Mouse (Mus musculus) left cerebral cortex, adult 18-20 months (tissue): ENCODE results near the gene Suz12. TPM values are rescaled to one million over a fixed set of nuclear protein-coding genes. Genes with fewer than 3 reads are reported as not detected.
A peak's percentile ranks its signal among the peaks of the same experiment; 100 is the strongest.
"Not testable (repeated sequence)": the region's sequence is repeated elsewhere in the genome, so short reads cannot be mapped to it uniquely, and the experiment has no call there.

Experiments
- DNase-seq, 2 experiments: peaks; one replicate each; pipeline ENCODE4 v3.0.0; 2021 to 2022; ENCODE audit warnings: low spot score in 2 of 2, mixed read lengths in 1 of 2
- long read RNA-seq, 2 experiments: library from polyadenylated mRNA; stranded (forward); transcript quantifications; one replicate each; pipeline ENCODE4 v2.0.0; 2021
- total RNA-seq, 2 experiments: library from RNA; stranded (reverse); gene quantifications; 2 replicates each; pipeline ENCODE4 v1.2.3; 2021

Suz12 gene
- total RNA-seq = 10 to 100 TPM; 34.3 to 37.7 TPM
- long read RNA-seq, experiment 1, full-length matches to known transcripts = 15 of 23 reads
- long read RNA-seq, experiment 1, partial matches to known transcripts = 3 of 23 reads
- long read RNA-seq, experiment 1, other reads (novel, unspliced or antisense) = 5 of 23 reads
- long read RNA-seq, experiment 2, full-length matches to known transcripts = 10 of 14 reads
- long read RNA-seq, experiment 2, partial matches to known transcripts = 4 of 14 reads
- long read RNA-seq, experiment 2, other reads (novel, unspliced or antisense) = 0 of 14 reads

GRCm38 (mm10) chr11:79992592-79993355 lies at the start of gene Suz12:
Gene Suz12, plus strand, starts transcription at chr11:79993106.
- DNase-seq = peak; percentile 91 to 96

GRCm38 (mm10) chr11:79943136-79943535 lies 49.8 kb upstream of the Suz12 start:
- DNase-seq = no peak

GRCm38 (mm10) chr11:79943601-79944000 lies 49.3 kb upstream of the Suz12 start:
- DNase-seq = no peak

- DNase-seq = no peak
Observed at GRCm38 (mm10) chr11:79947265-79947664, 45.6 kb upstream of the Suz12 start.

- DNase-seq = no peak
Observed at GRCm38 (mm10) chr11:79961346-79962124, 31.4 kb upstream of the Suz12 start.

- DNase-seq = peak; percentile 98 to 100
Observed at GRCm38 (mm10) chr11:79962125-79962876, 30.6 kb upstream of the Suz12 start, which contains the start of gene Utp6. Gene Utp6, minus strand, starts transcription at chr11:79962390.

GRCm38 (mm10) chr11:79962877-79963183 lies 30.1 kb upstream of the Suz12 start:
- no peak for DNase-seq

GRCm38 (mm10) chr11:79963212-79963974 lies 29.5 kb upstream of the Suz12 start:
- no peak for DNase-seq

GRCm38 (mm10) chr11:79965896-79966295 lies 27.0 kb upstream of the Suz12 start:
- peak; percentile 9 to 15 for DNase-seq

GRCm38 (mm10) chr11:79967752-79968151 lies 25.2 kb upstream of the Suz12 start:
- no peak for DNase-seq

- DNase-seq = no peak
Observed at GRCm38 (mm10) chr11:79973133-79973532, 19.8 kb upstream of the Suz12 start.

GRCm38 (mm10) chr11:79973626-79974476 lies 19.1 kb upstream of the Suz12 start:
- DNase-seq = peak; percentile 18 to 41

GRCm38 (mm10) chr11:79975377-79975776 lies 17.5 kb upstream of the Suz12 start:
- DNase-seq = no peak

- DNase-seq = no peak
Observed at GRCm38 (mm10) chr11:79976222-79976621, 16.7 kb upstream of the Suz12 start.

GRCm38 (mm10) chr11:79976645-79977044 lies 16.3 kb upstream of the Suz12 start:
- not testable (repeated sequence) for DNase-seq

- not testable (repeated sequence) for DNase-seq
Observed at GRCm38 (mm10) chr11:79977061-79977460, 15.8 kb upstream of the Suz12 start.

GRCm38 (mm10) chr11:79977747-79978146 lies 15.2 kb upstream of the Suz12 start:
- not testable (repeated sequence) for DNase-seq

- DNase-seq = no peak
Observed at GRCm38 (mm10) chr11:79986886-79987285, 6.0 kb upstream of the Suz12 start.

- no peak for DNase-seq
Observed at GRCm38 (mm10) chr11:79987896-79988295, 5.0 kb upstream of the Suz12 start.
